Mouse (Mus musculus) lung, adult 2 months (tissue): ENCODE measurements around the gene Gm21988. TPM values are rescaled to one million over a fixed set of nuclear protein-coding genes. Genes with fewer than 3 reads are reported as not detected.

Experiments
- DNase-seq: peaks from one replicate; pipeline ENCODE4 v3.0.0; 2022
- H3K4me1 ChIP-seq: fragments of 200-500 bp; 2 replicates; pipeline ENCODE4 v1.6.1; 2011; ENCODE audit warnings: low read length; ENCODE audit not compliant: control insufficient read depth, insufficient read depth
- H3K4me3 ChIP-seq: fragments of 200-500 bp; replicated peaks from 2 replicates; pipeline ENCODE3; 2011; ENCODE audit warnings: low read depth, mild to moderate bottlenecking, control low read depth, low read length; ENCODE audit errors: extremely low read depth
- CTCF ChIP-seq: fragments of 200-500 bp; IDR thresholded peaks from 2 replicates; pipeline ENCODE4 v1.5.1; 2011; ENCODE audit warnings: mild to moderate bottlenecking, low read length, control low read depth; ENCODE audit not compliant: insufficient read depth
- POLR2A ChIP-seq: fragments of 200-500 bp; IDR thresholded peaks from 2 replicates; pipeline ENCODE4 v1.6.1; 2011; ENCODE audit warnings: low read depth, mild to moderate bottlenecking, control low read depth, low read length, borderline replicate concordance; ENCODE audit errors: extremely low read depth
- WGBS: fragments of 180-500 bp; shearing (Covaris S2); methylation state at CpG from one replicate; pipeline ENCODE4 v1.1.7; 2018; 5-methylcytosine and 5-hydroxymethylcytosine counted together
- polyA plus RNA-seq: library from polyadenylated mRNA; depleted of rRNA; stranded (reverse); fragments of >200 nt; gene quantifications from 2 replicates; pipeline ENCODE4 v1.2.3, GENCODE M21; 2012

The Gm21988 gene
- polyA plus RNA-seq, 1 experiment, result 6.6 TPM

- no peak for TF ChIP-seq CTCF
- TF ChIP-seq POLR2A, result no peak
- WGBS, result 77% methylated on average over 7 of the region's 7 CpGs
Observed at GRCm38 (mm10) chr11:70219873-70220272, 19.8 kb downstream of the Gm21988 start.

DNA sequence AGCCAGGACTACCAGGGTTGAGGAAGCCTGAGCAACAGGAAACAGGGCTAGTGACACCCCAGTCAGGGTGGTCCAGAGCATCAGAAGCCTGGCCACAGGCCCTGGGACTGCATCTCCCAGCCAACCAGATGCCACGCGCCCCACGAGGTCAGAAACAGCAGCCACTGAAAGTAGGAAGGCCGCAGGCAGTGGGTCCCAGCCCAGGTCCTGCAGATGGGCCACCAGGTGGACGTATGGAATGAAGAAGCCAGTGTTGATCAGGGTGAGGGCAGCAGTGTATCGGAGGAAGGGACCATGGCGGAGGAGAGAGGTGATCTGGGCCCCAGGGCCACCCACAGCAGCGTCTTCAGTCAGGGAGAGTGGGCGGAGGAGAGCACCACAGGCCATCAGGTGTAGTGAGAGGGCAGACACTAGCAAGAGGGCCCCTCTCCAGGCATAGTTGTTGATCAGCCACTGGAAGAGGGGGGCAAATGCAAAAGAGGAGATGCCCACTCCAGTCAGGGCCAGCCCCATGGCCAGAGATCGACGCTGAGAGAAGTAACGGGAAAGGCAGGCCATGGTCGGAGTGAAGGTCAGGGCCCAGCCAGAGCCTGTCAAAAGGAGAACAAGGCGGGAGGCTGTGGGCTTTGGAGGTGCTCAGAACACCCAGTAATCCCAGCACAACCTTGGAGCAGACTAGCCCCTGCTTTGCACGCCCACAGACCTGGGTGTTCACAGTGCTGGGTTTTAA lies 20.7 kb downstream of the Gm21988 start:
- Histone ChIP-seq H3K4me3 (no peak overlapping the region), H3K4me1 (peaks cover 10% of the 10 kb centered on the region)
- 96% methylated on average over 15 of the region's 15 CpGs for WGBS
- no peak for TF ChIP-seq CTCF
- TF ChIP-seq POLR2A, result no peak
- no peak for DNase-seq

More at GRCm38 (mm10) chr11:70219873-70220272, 19.8 kb downstream of the Gm21988 start:
- Histone ChIP-seq H3K4me1 (peaks cover 7% of the 10 kb centered on the region), H3K4me3 (peak overlapping the region; percentile 77)
- no peak for DNase-seq

DNA sequence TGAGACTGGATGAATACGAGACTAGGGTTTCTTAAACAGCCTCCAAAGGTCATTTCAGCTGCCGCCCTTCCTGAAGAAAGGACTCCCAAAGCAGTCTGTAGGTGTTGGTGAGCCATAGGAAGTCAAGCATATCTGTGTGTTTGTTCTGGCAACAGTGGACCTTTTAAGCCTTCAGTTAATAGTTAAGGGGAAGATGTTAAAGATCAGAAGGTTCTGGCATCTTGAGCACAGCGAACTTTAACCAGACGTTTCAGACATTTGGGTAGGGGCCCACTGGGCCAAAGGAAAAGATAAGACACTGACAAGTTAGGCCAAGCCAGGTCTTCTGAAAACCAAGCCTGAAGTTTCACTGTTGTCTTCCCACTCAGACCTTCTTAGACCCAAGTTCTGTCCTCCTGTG lies 21.6 kb downstream of the Gm21988 start:
- Histone ChIP-seq H3K4me1 (peaks cover 8% of the 10 kb centered on the region), H3K4me3 (no peak overlapping the region)
- DNase-seq, result no peak
- 77% methylated on average over 4 of the region's 4 CpGs for WGBS
- TF ChIP-seq POLR2A (no peak), CTCF (no peak)

- no peak for TF ChIP-seq CTCF
- no peak for TF ChIP-seq POLR2A
- 71% methylated on average over 3 of the region's 3 CpGs for WGBS
- peaks cover 8% of the 10 kb centered on the region for H3K4me1 ChIP-seq
- no peak overlapping the region for H3K4me3 ChIP-seq
- no peak for DNase-seq
Observed at GRCm38 (mm10) chr11:70216103-70216502, 23.5 kb downstream of the Gm21988 start.

GRCm38 (mm10) chr11:70215301-70215700 lies 24.3 kb downstream of the Gm21988 start:
- H3K4me1 ChIP-seq, result peaks cover 7% of the 10 kb centered on the region
- DNase-seq, result no peak
- no peak overlapping the region for H3K4me3 ChIP-seq
- 36% methylated on average over 22 of the region's 22 CpGs for WGBS
- TF ChIP-seq CTCF (no peak), POLR2A (no peak)

GRCm38 (mm10) chr11:70214856-70215209 lies 24.8 kb downstream of the Gm21988 start:
- WGBS, result 25% methylated on average over 18 of the region's 18 CpGs
- TF ChIP-seq CTCF (no peak), POLR2A (no peak)
- H3K4me3 ChIP-seq, result no peak overlapping the region
- DNase-seq, result no peak
- H3K4me1 ChIP-seq, result peaks cover 4% of the 10 kb centered on the region; the same call in 1 of the 2 replicates

DNA sequence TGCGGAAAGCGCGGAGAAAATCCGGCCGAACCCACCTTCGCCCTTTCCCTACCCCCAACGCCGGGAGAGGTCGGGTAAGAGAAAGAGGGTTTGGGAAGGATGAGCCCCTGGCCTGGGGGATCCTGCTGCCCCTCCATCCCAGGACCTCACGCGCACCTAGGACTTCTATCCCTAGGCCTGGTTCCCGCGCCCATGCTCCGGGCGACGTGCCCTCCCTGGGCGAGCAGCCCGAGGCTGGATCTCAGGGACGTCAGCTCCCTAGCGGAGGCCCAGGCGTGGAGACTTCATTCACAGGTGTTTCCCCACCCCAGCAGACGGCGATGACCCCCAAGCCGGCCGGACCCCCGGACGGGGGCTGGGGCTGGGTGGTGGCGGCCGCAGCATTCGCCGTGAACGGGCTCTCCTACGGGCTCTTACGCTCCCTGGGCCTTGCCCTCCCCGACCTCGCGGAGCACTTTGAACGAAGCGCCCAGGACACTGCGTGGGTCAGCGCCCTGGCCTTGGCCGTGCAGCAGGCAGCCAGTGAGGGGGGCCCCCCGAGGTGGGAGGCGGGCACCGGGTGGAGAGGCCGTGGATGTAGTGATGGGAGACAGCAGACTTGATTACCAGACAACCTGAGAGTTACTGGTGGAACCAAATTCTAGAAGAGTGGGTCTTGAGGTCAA lies 25.3 kb downstream of the Gm21988 start:
- WGBS, result 3% methylated on average over 46 of the region's 46 CpGs
- DNase-seq, result no peak
- peaks cover 4% of the 10 kb centered on the region; the same call in 1 of the 2 replicates for H3K4me1 ChIP-seq
- H3K4me3 ChIP-seq, result peak overlapping the region; percentile 31
- TF ChIP-seq POLR2A (0 out of 2 replicates have a peak, but pooled peaks have one; percentile 3), CTCF (no peak)

- peak overlapping the region; percentile 31 for H3K4me3 ChIP-seq
- WGBS, result 12% methylated on average over 26 of the region's 26 CpGs
- DNase-seq, result no peak
- peaks cover 6% of the 10 kb centered on the region; the same call in 1 of the 2 replicates for H3K4me1 ChIP-seq
- 0 out of 2 replicates have a peak, but pooled peaks have one; percentile 17 for TF ChIP-seq POLR2A
- TF ChIP-seq CTCF, result no peak
Observed at GRCm38 (mm10) chr11:70213736-70214135, 25.9 kb downstream of the Gm21988 start.

GRCm38 (mm10) chr11:70212896-70213295 lies 26.7 kb downstream of the Gm21988 start:
- DNase-seq, result peak; percentile 66
- Histone ChIP-seq H3K4me3 (no peak overlapping the region), H3K4me1 (peaks cover 8% of the 10 kb centered on the region; the same call in 1 of the 2 replicates)
- peak; percentile 56 for TF ChIP-seq CTCF
- 0 out of 2 replicates have a peak, but pooled peaks have one; percentile 0 for TF ChIP-seq POLR2A
- WGBS, result 7% methylated on average over 9 of the region's 9 CpGs

DNA sequence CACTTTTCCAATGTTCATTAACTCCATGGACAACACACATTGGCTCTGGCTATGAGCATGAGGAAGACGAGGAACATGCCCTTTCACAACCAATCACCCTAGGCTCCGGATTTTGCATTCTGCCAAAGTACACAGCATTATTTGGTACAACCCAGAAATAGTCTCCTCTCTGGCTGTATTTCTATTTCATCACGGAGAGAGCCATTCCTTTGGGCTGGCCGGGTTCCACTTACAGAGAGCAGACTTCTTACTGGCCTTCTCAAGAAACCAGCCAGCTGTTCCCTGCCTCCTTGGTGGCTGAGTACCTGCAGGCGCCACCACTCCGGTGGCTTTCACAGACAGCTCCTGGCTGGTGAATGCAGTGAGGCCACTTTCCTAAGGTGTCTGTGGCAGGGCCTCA lies 27.2 kb downstream of the Gm21988 start, which contains the start of gene Slc16a11:
Gene Slc16a11 (plus strand): TSS at position 330 of the 400 bp plus-strand sequence.
- H3K4me1 ChIP-seq, result peaks cover 8% of the 10 kb centered on the region; the same call in 1 of the 2 replicates
- TF ChIP-seq POLR2A (peak; percentile 39; the same call in 1 of the 2 replicates), CTCF (no peak)
- 37% methylated on average over 6 of the region's 6 CpGs for WGBS
- H3K4me3 ChIP-seq, result no peak within 1 kb of the TSS
- DNase-seq, result no peak
